Mouse (Mus musculus) hindbrain, embryonic 16.5 days (tissue): ENCODE measurements around the gene Gm10718. TPM values are rescaled to one million over a fixed set of nuclear protein-coding genes. Genes with fewer than 3 reads are reported as not detected.
"Not testable (repeated sequence)": the region's sequence is repeated elsewhere in the genome, so short reads cannot be mapped to it uniquely, and the experiment has no call there.

ENCODE experiments used
- ATAC-seq: fragments of 200-750 bp; cut with Nextera tagmentation; 2 replicates; pipeline ENCODE4 v1.8.0; 2017; ENCODE audit warnings: moderate TSS enrichment, moderate library complexity
- H3K27ac ChIP-seq: fragments of 300-500 bp; sonication (generic); 2 replicates; pipeline ENCODE4 v1.5.1; 2014; ENCODE audit warnings: low read depth, mild to moderate bottlenecking, control low read depth, low read length, moderate library complexity
- H3K27me3 ChIP-seq: fragments of 300-500 bp; sonication (generic); replicated peaks from 2 replicates; pipeline ENCODE4 v1.6.1; 2014; ENCODE audit warnings: low read length; ENCODE audit not compliant: control insufficient read depth, insufficient read depth
- H3K36me3 ChIP-seq: fragments of 300-500 bp; sonication (generic); 2 replicates; pipeline ENCODE4 v1.6.1; 2014; ENCODE audit warnings: mild to moderate bottlenecking, low read length, moderate library complexity, mixed read lengths; ENCODE audit not compliant: control insufficient read depth, insufficient read depth
- H3K4me1 ChIP-seq: fragments of 300-500 bp; sonication (generic); 2 replicates; pipeline ENCODE4 v1.6.1; 2014; ENCODE audit warnings: low read depth, low read length; ENCODE audit not compliant: control insufficient read depth, insufficient read depth
- H3K4me2 ChIP-seq: fragments of 300-500 bp; sonication (generic); 2 replicates; pipeline ENCODE4 v1.6.1; 2014; ENCODE audit warnings: mild to moderate bottlenecking, low read length, control low read depth, moderate library complexity
- H3K4me3 ChIP-seq: fragments of 300-500 bp; sonication (generic); 2 replicates; pipeline ENCODE4 v1.5.1; 2014; ENCODE audit warnings: mild to moderate bottlenecking, low read length, control low read depth, moderate library complexity
- H3K9ac ChIP-seq: fragments of 300-500 bp; sonication (generic); 2 replicates; pipeline ENCODE4 v1.6.1; 2014; ENCODE audit warnings: low read depth, mild to moderate bottlenecking, control low read depth, low read length, moderate library complexity
- H3K9me3 ChIP-seq: fragments of 300-500 bp; sonication (generic); 2 replicates; pipeline ENCODE4 v1.6.1; 2014; ENCODE audit warnings: mild to moderate bottlenecking, low read length, moderate library complexity; ENCODE audit not compliant: control insufficient read depth
- WGBS: fragments of 180-500 bp; shearing (Covaris S2); extraction: QIAGEN DNeasy Blood & Tissue Kit; methylation state at CpG from one replicate; pipeline ENCODE4 v1.1.7; 2014; 5-methylcytosine and 5-hydroxymethylcytosine counted together
- microRNA-seq: library from miRNA; unstranded; fragments of <30 nt; microRNA quantifications from one replicate; pipeline ENCODE4, GENCODE M21; 2017
- polyA plus RNA-seq: library from polyadenylated mRNA; unstranded; fragments of >200 nt; fragmentation: Nextera tagmentation; extraction: Ambion mirVana; gene quantifications from 2 replicates; pipeline ENCODE4 v1.2.1, GENCODE M21; 2015

The Gm10718 gene
- polyA plus RNA-seq, 1 experiment from 2014 or later, result 0.56 TPM

DNA sequence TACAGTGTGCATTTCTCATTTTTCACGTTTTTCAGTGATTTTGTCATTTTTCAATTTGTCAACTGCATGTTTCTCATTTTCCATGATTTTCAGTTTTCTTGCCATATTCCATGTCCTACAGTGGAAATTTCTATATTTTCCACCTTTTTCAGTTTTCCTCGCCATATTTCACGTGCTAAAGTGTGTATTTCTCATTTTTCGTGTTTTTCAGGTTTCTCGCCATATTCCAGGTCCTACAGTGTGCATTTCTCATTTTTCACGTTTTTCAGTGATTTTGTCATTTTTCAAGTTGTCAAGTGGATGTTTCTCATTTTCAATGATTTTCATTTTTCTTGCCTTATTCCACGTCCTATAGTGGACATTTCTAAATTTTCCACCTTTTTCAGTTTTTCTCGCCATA, 13.2 kb downstream of the Gm10718 start, which contains the start of gene Gm10715:
Gene Gm10715 (plus strand): TSS at position 301 of the 400 bp plus-strand sequence.
- H3K27ac ChIP-seq, H3K9ac ChIP-seq, ATAC-seq, H3K36me3 ChIP-seq, H3K4me3 ChIP-seq, H3K9me3 ChIP-seq, H3K4me1 ChIP-seq, H3K27me3 ChIP-seq, H3K4me2 ChIP-seq: not testable (repeated sequence)
- 80% methylated on average over 6 of the region's 8 CpGs for WGBS

GRCm38 (mm10) chr9:3038161-3038560, 14.8 kb downstream of the Gm10718 start:
- not testable (repeated sequence) for H3K4me2 ChIP-seq, H3K9ac ChIP-seq, ATAC-seq, H3K4me3 ChIP-seq, H3K9me3 ChIP-seq, H3K4me1 ChIP-seq, H3K36me3 ChIP-seq, H3K27me3 ChIP-seq, H3K27ac ChIP-seq
- 59% methylated on average over 4 of the region's 4 CpGs for WGBS

Small RNA genes lying within 50 kb of the gene (microRNA-seq; reads per million reads assigned to microRNA genes)
- not detected for gene Mir101c

Other genes starting within 250 kb of the Gm10718 start
- not detected in 2 replicates for gene Gm10722, start 22.6 kb upstream of the Gm10718 start, polyA plus RNA-seq
- gene Gm11168, start 20.2 kb upstream of the Gm10718 start, polyA plus RNA-seq, result not detected in 2 replicates
- gene Gm10721, start 10.4 kb upstream of the Gm10718 start, polyA plus RNA-seq, result not detected in 2 replicates
- gene Gm10720, start 7.9 kb upstream of the Gm10718 start, polyA plus RNA-seq, result not detected in 2 replicates
- gene Gm10719, start 6.1 kb upstream of the Gm10718 start, polyA plus RNA-seq, result not detected in 2 replicates
- gene Gm10717, start 1.9 kb downstream of the Gm10718 start, polyA plus RNA-seq, result 0.25 and 0.41 TPM in 2 replicates
- gene Gm17535, start 11.1 kb downstream of the Gm10718 start, polyA plus RNA-seq, result not detected in 2 replicates
- not detected in 2 replicates for gene Gm10715, start 13.3 kb downstream of the Gm10718 start, polyA plus RNA-seq